Mouse (Mus musculus) MEL (cell line): Measurements from ENCODE around the gene Dusp5.

Experiments
- CTCF ChIP-seq, 3 experiments: IDR thresholded peaks in 2 of 3; conservative IDR thresholded peaks in 1 of 3; 2 replicates each; pipeline ENCODE4 v1.5.1; 2011 to 2012; ENCODE audit warnings: low read length in 3 of 3, low read depth in 2 of 3, mild to moderate bottlenecking in 2 of 3, improper control_type of control experiment in 1 of 3, inconsistent platforms in 1 of 3, mixed read lengths in 1 of 3, moderate library complexity in 1 of 3; ENCODE audit not compliant: control insufficient read depth in 1 of 3, insufficient read depth in 1 of 3, poor library complexity in 1 of 3, severe bottlenecking in 1 of 3
- EP300 ChIP-seq, 2 experiments: IDR thresholded peaks; 2 replicates each; pipeline ENCODE4 v1.6.1; 2011; ENCODE audit warnings: improper control_type of control experiment in 2 of 2, low read length in 2 of 2, low read depth in 1 of 2, mild to moderate bottlenecking in 1 of 2
- GATA1 ChIP-seq: IDR thresholded peaks from 2 replicates; pipeline ENCODE4 v1.6.1; 2011; ENCODE audit warnings: low read depth, low read length, improper control_type of control experiment
- JUND ChIP-seq: IDR thresholded peaks from 2 replicates; pipeline ENCODE4 v1.6.1; 2011; ENCODE audit warnings: low read depth, mild to moderate bottlenecking, improper control_type of control experiment, low read length
- MAZ ChIP-seq: IDR thresholded peaks from 2 replicates; pipeline ENCODE4 v1.6.1; 2012; ENCODE audit warnings: low read depth, mild to moderate bottlenecking, inconsistent platforms, low read length, improper control_type of control experiment
- POLR2A ChIP-seq, 2 experiments: IDR thresholded peaks; 2 replicates each; pipeline ENCODE4 v1.6.1; 2011 to 2012; ENCODE audit warnings: low read length in 2 of 2, mild to moderate bottlenecking in 2 of 2, control low read depth in 1 of 2, improper control_type of control experiment in 1 of 2, low read depth in 1 of 2, moderate library complexity in 1 of 2; ENCODE audit not compliant: control insufficient read depth in 1 of 2, insufficient read depth in 1 of 2, poor library complexity in 1 of 2
- POLR2AphosphoS2 ChIP-seq: IDR thresholded peaks from 2 replicates; pipeline ENCODE4 v1.6.1; 2011; ENCODE audit warnings: low read length, improper control_type of control experiment
- RAD21 ChIP-seq: IDR thresholded peaks from 2 replicates; pipeline ENCODE4 v1.6.1; 2011; ENCODE audit warnings: mild to moderate bottlenecking, low read depth, low read length, improper control_type of control experiment
- RCOR1 ChIP-seq: IDR thresholded peaks from 2 replicates; pipeline ENCODE4 v1.6.1; 2012; ENCODE audit warnings: low read depth, mild to moderate bottlenecking, inconsistent platforms, low read length, improper control_type of control experiment
- TBP ChIP-seq: IDR thresholded peaks from 2 replicates; pipeline ENCODE4 v1.8.0; 2011; ENCODE audit warnings: low read depth, low read length, improper control_type of control experiment
- USF1 ChIP-seq: IDR thresholded peaks from 2 replicates; pipeline ENCODE4 v1.6.1; 2014; ENCODE audit warnings: low read depth, mild to moderate bottlenecking, inconsistent platforms, low read length, improper control_type of control experiment, moderate library complexity
- ZC3H11A ChIP-seq: IDR thresholded peaks from 2 replicates; pipeline ENCODE4 v1.6.1; 2012; ENCODE audit warnings: low read depth, mild to moderate bottlenecking, inconsistent platforms, low read length, improper control_type of control experiment
- ZNF384 ChIP-seq: IDR thresholded peaks from 2 replicates; pipeline ENCODE4 v1.6.1; 2012; ENCODE audit warnings: low read depth, mild to moderate bottlenecking, inconsistent platforms, low read length, improper control_type of control experiment

GRCm38 (mm10) chr19:53552216-53552786 is 23.4 kb downstream of the Dusp5 start:
- TF ChIP-seq CTCF (IDR thresholded peaks at IDR 0.05 in 2 of 3, conservative IDR thresholded peaks at IDR 0.05 in 1 of 3; ENCODE audit: control insufficient read depth in 1 of 3, insufficient read depth in 1 of 3, low read depth in 2 of 3, low read length in 3 of 3, poor library complexity in 1 of 3, severe bottlenecking in 1 of 3) (no peak), POLR2A (IDR thresholded peaks at IDR 0.05; ENCODE audit: control insufficient read depth in 1 of 2, insufficient read depth in 1 of 2, low read depth in 1 of 2, low read length in 2 of 2, poor library complexity in 1 of 2) (no peak), USF1 (no peak), POLR2AphosphoS2 (no peak), EP300 (IDR thresholded peaks at IDR 0.05; ENCODE audit: low read depth in 1 of 2, low read length in 2 of 2) (no peak), JUND (no peak), GATA1 (no peak), ZC3H11A (no peak), MAZ (no peak), ZNF384 (no peak), RAD21 (no peak), TBP (no peak), RCOR1 (no peak)
